Comparison of ENCODE assay signal across 11 mouse cellular contexts in genomic region chr19:6302114-6302513, GRCm38 (mm10). TPM values are rescaled to one million over a fixed set of nuclear protein-coding genes. Genes with fewer than 3 reads are reported as not detected.
A peak's percentile ranks its signal among the peaks of the same experiment; 100 is the strongest.
DNase-seq lines count a peak whose midpoint lies in the region; ATAC-seq and TF ChIP-seq lines count a peak whose summit lies in the region.
"Had no signal": no experiment of that assay in that cellular context is flagged by ENCODE, and none has a peak within 500 bp of the region (broad histone marks: within the 10 kb centered on the region; RNA-seq: fewer than 3 reads in every experiment).

No protein-coding gene starts in this region.

- no peak overlapping the region for H3K9ac ChIP-seq in heart, adult 2 months (ENCODE audit: low read depth, low read length)
- no peak overlapping the region for H3K9ac ChIP-seq in limb, embryonic 12.5 days (replicated peaks)
- H3K9ac ChIP-seq: embryonic facial prominence, embryonic 12.5 days; kidney, embryonic 15.5 days had no signal

- no peak for TF ChIP-seq POLR2A in heart, adult 2 months (IDR thresholded peaks at IDR 0.05; ENCODE audit: insufficient read depth, low read depth, low read length)

- 81% methylated on average over 5 of the region's 5 CpGs for WGBS in heart, adult 2 months
- WGBS in limb, embryonic 12.5 days: 86% methylated on average over 5 of the region's 5 CpGs

- H3K4me3 ChIP-seq in heart, adult 2 months: no peak overlapping the region
- no peak overlapping the region for H3K4me3 ChIP-seq in left cerebral cortex, adult 2 months
- no peak overlapping the region for H3K4me3 ChIP-seq in limb, embryonic 12.5 days (replicated peaks)
- H3K4me3 ChIP-seq: embryonic facial prominence, embryonic 12.5 days; kidney, embryonic 15.5 days had no signal

- peak in 1 of 2 experiments; percentile 27 for DNase-seq in heart, adult 2 months
- no peak for DNase-seq in heart, adult 8-10 months (ENCODE audit: low spot score)
- no peak for DNase-seq in left cerebral cortex, adult 2 months (ENCODE audit: extremely low spot score in 1 of 2, low spot score in 2 of 2)
- DNase-seq in left cerebral cortex, postnatal 4 days: no peak
- DNase-seq in cerebellum, postnatal 10 days: no peak
- no peak for DNase-seq in adrenal gland, adult 18-20 months (ENCODE audit: low spot score in 2 of 2)

- no peak overlapping the region for H3K4me2 ChIP-seq in limb, embryonic 12.5 days
- H3K4me2 ChIP-seq: embryonic facial prominence, embryonic 12.5 days; kidney, embryonic 15.5 days had no signal

- intact Hi-C loops in heart, adult 2 months (cut with DNase I): loop anchor here (1.0 kb wide), 1 partner anchor 26 kb away; the partner anchor contains the start of gene Ehd1
- intact Hi-C loops in left cerebral cortex, adult 2 months (cut with DNase I): no loop called here
- intact Hi-C loops in left cerebral cortex, postnatal 4 days (cut with DNase I): no loop called here

- ATAC-seq in limb, embryonic 12.5 days (ENCODE audit: insufficient number of reproducible peaks, insufficient read depth, low FRiP score, low TSS enrichment, low read depth): no peak
- peak; percentile 12; the same call in 1 of the 2 replicates for ATAC-seq in megakaryocyte-erythroid progenitor cell, adult 5-6 weeks (replicated peaks; ENCODE audit: low FRiP score, low TSS enrichment, poor library complexity, severe bottlenecking)
- ATAC-seq: forebrain, embryonic 16.5 days had no signal

- no peak for TF ChIP-seq EP300 in heart, adult 2 months (IDR thresholded peaks at IDR 0.05; ENCODE audit: insufficient read depth, low read depth, low read length)

- no peaks in the 10 kb centered on the region for H3K27me3 ChIP-seq in heart, adult 2 months (ENCODE audit: control insufficient read depth, insufficient read depth, low read length)
- H3K27me3 ChIP-seq in limb, embryonic 12.5 days: no peaks in the 10 kb centered on the region
- H3K27me3 ChIP-seq: embryonic facial prominence, embryonic 12.5 days; kidney, embryonic 15.5 days had no signal

- H3K36me3 ChIP-seq in heart, adult 2 months (ENCODE audit: control insufficient read depth, insufficient read depth, low read length): peaks cover 27% of the 10 kb centered on the region
- H3K36me3 ChIP-seq in limb, embryonic 12.5 days: peaks cover 46% of the 10 kb centered on the region

- H3K27ac ChIP-seq in heart, adult 2 months: peak overlapping the region; percentile 97
- H3K27ac ChIP-seq in left cerebral cortex, adult 2 months: peak overlapping the region; percentile 8
- peak overlapping the region; percentile 82 for H3K27ac ChIP-seq in limb, embryonic 12.5 days
- H3K27ac ChIP-seq: embryonic facial prominence, embryonic 12.5 days; kidney, embryonic 15.5 days had no signal

- no peak for TF ChIP-seq CTCF in heart, adult 2 months (IDR thresholded peaks at IDR 0.05)
- TF ChIP-seq CTCF in left cerebral cortex, adult 2 months (IDR thresholded peaks at IDR 0.05): no peak

- peaks cover 49% of the 10 kb centered on the region for H3K4me1 ChIP-seq in heart, adult 2 months (ENCODE audit: control insufficient read depth, insufficient read depth, low read length)
- H3K4me1 ChIP-seq in limb, embryonic 12.5 days (replicated peaks): peaks cover 19% of the 10 kb centered on the region

- H3K9me3 ChIP-seq in limb, embryonic 12.5 days: no peaks in the 10 kb centered on the region
- H3K9me3 ChIP-seq: embryonic facial prominence, embryonic 12.5 days; kidney, embryonic 15.5 days had no signal

- no peaks in the 10 kb centered on the region for H3K79me2 ChIP-seq in heart, adult 2 months (replicated peaks; ENCODE audit: control insufficient read depth, insufficient read depth, low read length)

RNA-seq across cellular contexts. Expression of gene Cdc42bpg, which starts 4.1 kb away (rescaled TPM):
- total RNA-seq in heart, adult 2 months (2021): 10 to 100 TPM; 11.7 to 13.9 TPM
- 7.0 and 7.7 TPM in 2 replicates for polyA plus RNA-seq in heart, adult 2 months (2012; rRNA removed)
- total RNA-seq in heart, adult 8-10 months (2022): 10 to 100 TPM; 14.7 to 17.1 (median 15.4) TPM
- 1 to 10 TPM; 3.4 to 4.1 TPM for total RNA-seq in left cerebral cortex, adult 2 months (2021)
- total RNA-seq in left cerebral cortex, postnatal 4 days (2021): 1 to 10 TPM; 5.0 to 5.7 TPM
- 0.69 and 0.96 TPM in 2 replicates for polyA plus RNA-seq in limb, embryonic 12.5 days (2016; fragmentation: Nextera tagmentation; extraction: Ambion mirVana)
- 3.4 and 4.4 TPM in 2 replicates for total RNA-seq in megakaryocyte-erythroid progenitor cell, adult 5-6 weeks (2014; fragmentation: Nextera tagmentation)
- 3.1 and 3.7 TPM in 2 replicates for total RNA-seq in megakaryocyte-erythroid progenitor cell, adult 5-6 weeks (2017)
- total RNA-seq in adrenal gland, adult 18-20 months (2021): 10 to 100 TPM; 15.1 to 19.3 TPM

RNA-seq across cellular contexts. Expression of gene Ehd1, which starts 25.6 kb away (rescaled TPM):
- total RNA-seq in heart, adult 2 months (2021): 100 to 1,000 TPM in 1 of 2 experiments, 10 to 100 TPM in 1; 98.0 to 120 TPM
- 111 and 142 TPM in 2 replicates for polyA plus RNA-seq in heart, adult 2 months (2012; rRNA removed)
- total RNA-seq in heart, adult 8-10 months (2022): 10 to 100 TPM; 88.7 to 99.1 (median 92.3) TPM
- total RNA-seq in left cerebral cortex, adult 2 months (2021): 10 to 100 TPM; 36.4 to 43.5 TPM
- 10 to 100 TPM; 87.1 to 87.7 TPM for total RNA-seq in left cerebral cortex, postnatal 4 days (2021)
- 71.5 and 71.6 TPM in 2 replicates for polyA plus RNA-seq in limb, embryonic 12.5 days (2016; fragmentation: Nextera tagmentation; extraction: Ambion mirVana)
- 50.0 and 60.7 TPM in 2 replicates for total RNA-seq in megakaryocyte-erythroid progenitor cell, adult 5-6 weeks (2014; fragmentation: Nextera tagmentation)
- total RNA-seq in megakaryocyte-erythroid progenitor cell, adult 5-6 weeks (2017): 26.7 and 62.5 TPM in 2 replicates
- 100 to 1,000 TPM; 112 to 157 TPM for total RNA-seq in adrenal gland, adult 18-20 months (2021)

RNA-seq across cellular contexts. Expression of gene Men1, which starts 32.7 kb away (rescaled TPM):
- total RNA-seq in heart, adult 2 months (2021): 10 to 100 TPM; 13.9 to 14.0 TPM
- 19.4 and 19.6 TPM in 2 replicates for polyA plus RNA-seq in heart, adult 2 months (2012; rRNA removed)
- total RNA-seq in heart, adult 8-10 months (2022): 10 to 100 TPM in 3 of 4 experiments, 1 to 10 TPM in 1; 10.0 to 16.0 (median 12.3) TPM
- total RNA-seq in left cerebral cortex, adult 2 months (2021): 10 to 100 TPM; 64.7 to 72.5 TPM
- total RNA-seq in left cerebral cortex, postnatal 4 days (2021): 10 to 100 TPM; 81.1 to 81.4 TPM
- polyA plus RNA-seq in limb, embryonic 12.5 days (2016; fragmentation: Nextera tagmentation; extraction: Ambion mirVana): 103 and 107 TPM in 2 replicates
- total RNA-seq in megakaryocyte-erythroid progenitor cell, adult 5-6 weeks (2014; fragmentation: Nextera tagmentation): 39.8 and 56.2 TPM in 2 replicates
- total RNA-seq in megakaryocyte-erythroid progenitor cell, adult 5-6 weeks (2017): 17.8 and 19.8 TPM in 2 replicates
- total RNA-seq in adrenal gland, adult 18-20 months (2021): 10 to 100 TPM; 48.2 to 54.2 TPM

RNA-seq across cellular contexts. Expression of gene Map4k2, which starts 38.8 kb away (rescaled TPM):
- 10 to 100 TPM; 36.1 to 38.4 TPM for total RNA-seq in heart, adult 2 months (2021)
- 88.9 and 107 TPM in 2 replicates for polyA plus RNA-seq in heart, adult 2 months (2012; rRNA removed)
- total RNA-seq in heart, adult 8-10 months (2022): 10 to 100 TPM; 33.4 to 44.4 (median 34.7) TPM
- 100 to 1,000 TPM in 1 of 2 experiments, 10 to 100 TPM in 1; 94.9 to 108 TPM for total RNA-seq in left cerebral cortex, adult 2 months (2021)
- 100 to 1,000 TPM in 1 of 2 experiments, 10 to 100 TPM in 1; 91.7 to 102 TPM for total RNA-seq in left cerebral cortex, postnatal 4 days (2021)
- 13.5 and 13.6 TPM in 2 replicates for polyA plus RNA-seq in limb, embryonic 12.5 days (2016; fragmentation: Nextera tagmentation; extraction: Ambion mirVana)
- 37.3 and 41.8 TPM in 2 replicates for total RNA-seq in megakaryocyte-erythroid progenitor cell, adult 5-6 weeks (2014; fragmentation: Nextera tagmentation)
- 9.4 and 27.2 TPM in 2 replicates for total RNA-seq in megakaryocyte-erythroid progenitor cell, adult 5-6 weeks (2017)
- total RNA-seq in adrenal gland, adult 18-20 months (2021): 10 to 100 TPM; 31.1 to 40.1 TPM

Comparison
In these comparisons a context has a peak if more than half of its experiments do, and no peak if none do; other contexts are left out.
1. H3K27ac ChIP-seq: peak in every context shown above with its lines; median percentile 97 in heart, adult 2 months; 82 in limb, embryonic 12.5 days; 8 in left cerebral cortex, adult 2 months.